Mouse (Mus musculus): ENCODE data around the gene Pigl.

The Pigl gene

GRCm38 (mm10) chr11:62558152-62558551 is 99.9 kb downstream of the Pigl start:
- DNase-seq (ENCODE audit: low spot score in 2 of 2) = no peak

DNA sequence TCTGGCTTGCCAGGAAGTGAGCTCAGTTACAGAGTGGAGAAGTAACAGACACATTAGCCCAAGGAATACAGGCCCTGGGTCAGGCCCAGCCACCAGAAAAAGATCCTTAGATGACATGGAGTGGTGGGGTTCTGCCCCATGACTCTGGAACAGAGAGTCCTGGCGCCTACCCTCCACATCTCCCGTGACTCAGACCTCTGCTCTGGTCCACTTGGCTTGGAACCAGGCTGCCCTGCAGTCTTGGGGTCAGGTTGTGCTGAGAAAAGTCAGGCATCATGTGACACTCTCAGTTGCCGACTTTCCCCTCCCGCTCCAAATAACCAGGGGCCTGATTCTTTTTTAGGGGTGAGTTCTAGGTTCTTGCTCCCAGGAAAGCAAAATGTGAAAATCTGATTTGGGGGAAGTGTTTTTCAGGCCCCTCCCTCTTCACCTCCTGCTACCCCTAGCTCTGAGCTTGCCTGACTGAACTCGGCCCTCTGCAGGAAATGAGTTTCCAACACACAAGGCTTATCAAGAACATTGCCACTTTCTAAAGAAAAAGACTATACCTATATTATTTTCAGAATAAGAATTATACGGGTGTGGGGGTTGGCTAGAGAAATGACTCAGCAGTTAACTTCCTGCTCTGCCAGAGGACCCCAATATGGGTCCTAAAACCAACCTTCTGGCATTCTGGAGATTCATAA is 100.8 kb downstream of the Pigl start:
- no peak for DNase-seq (ENCODE audit: low spot score in 2 of 2)

DNA sequence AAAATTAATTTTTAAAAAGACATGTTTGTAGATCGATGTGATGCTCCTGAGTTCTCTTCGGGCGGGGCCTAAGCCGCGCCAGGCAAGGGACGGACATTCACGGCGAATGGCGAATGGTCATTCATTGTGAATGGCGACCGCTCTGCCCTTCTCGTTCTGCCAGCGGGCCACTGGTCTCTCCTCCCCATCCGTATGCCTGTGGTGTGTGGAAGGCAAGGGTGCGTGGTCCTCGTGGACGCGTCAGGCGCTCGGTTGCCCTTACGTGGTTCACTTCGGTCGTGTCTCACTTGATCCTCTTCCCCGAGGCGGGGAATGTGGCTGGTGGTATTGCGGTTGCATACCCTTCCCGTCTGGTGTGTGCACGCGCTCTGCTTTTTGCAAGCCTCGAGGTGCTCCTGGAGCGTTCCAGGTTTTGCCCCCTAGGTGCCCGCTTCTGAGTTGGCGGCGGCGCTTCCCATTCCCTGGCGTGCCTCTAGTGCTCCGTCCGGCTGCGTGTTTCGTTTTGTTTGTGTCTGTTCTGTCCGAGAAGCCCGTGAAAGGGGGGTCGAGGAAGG is 102.3 kb downstream of the Pigl start:
- DNase-seq (ENCODE audit: low spot score in 2 of 2) = peak in 1 of 2 experiments; percentile 66

DNA sequence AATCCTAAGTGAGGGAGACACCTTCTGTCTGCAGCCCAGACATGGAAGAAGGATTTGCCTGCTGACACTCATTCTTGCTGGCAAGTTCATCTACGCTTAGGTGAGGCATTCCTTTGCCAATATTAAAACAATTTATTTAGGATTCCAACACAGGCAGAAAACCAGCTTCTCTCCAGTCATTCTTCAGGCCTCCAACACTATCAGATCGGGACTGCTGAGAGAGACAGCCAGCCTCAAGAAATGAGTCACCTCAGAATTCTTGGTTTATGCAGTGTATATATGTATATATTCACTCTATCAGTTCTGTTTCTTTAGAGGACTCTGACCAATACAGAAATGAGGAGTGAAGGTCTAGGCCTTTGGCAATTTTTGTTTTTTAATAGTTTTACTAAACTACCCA is 105.3 kb downstream of the Pigl start:
- DNase-seq (ENCODE audit: low spot score in 2 of 2) = no peak

Data from spleen, postnatal 4 days (tissue).